Mouse (Mus musculus) forebrain, embryonic 11.5 days (tissue): Measurements from ENCODE around the gene Syde1. TPM values are rescaled to one million over a fixed set of nuclear protein-coding genes. Genes with fewer than 3 reads are reported as not detected.
"Not testable (repeated sequence)": the region's sequence is repeated elsewhere in the genome, so short reads cannot be mapped to it uniquely, and the experiment has no call there.

ENCODE experiments used
- ATAC-seq: fragments of 200-750 bp; cut with Nextera tagmentation; replicated peaks from 2 replicates; pipeline ENCODE4 v1.8.0; 2017; ENCODE audit warnings: moderate TSS enrichment; ENCODE audit not compliant: low FRiP score
- DNase-seq: peaks from one replicate; pipeline ENCODE4 v3.0.0-alpha.2; 2017; ENCODE audit warnings: low spot score
- H3K27ac ChIP-seq: fragments of 300-500 bp; sonication (generic); 2 replicates; pipeline ENCODE4 v1.5.1; 2014; ENCODE audit warnings: low read depth, low read length
- H3K27me3 ChIP-seq: fragments of 300-500 bp; sonication (generic); 2 replicates; pipeline ENCODE4 v1.6.1; 2014; ENCODE audit warnings: mild to moderate bottlenecking, low read length, mixed read lengths; ENCODE audit not compliant: control insufficient read depth, insufficient read depth
- H3K36me3 ChIP-seq: fragments of 300-500 bp; sonication (generic); 2 replicates; pipeline ENCODE4 v1.6.1; 2014; ENCODE audit warnings: mild to moderate bottlenecking, low read length, moderate library complexity, mixed read lengths; ENCODE audit not compliant: control insufficient read depth, insufficient read depth
- H3K4me1 ChIP-seq: fragments of 300-500 bp; sonication (generic); replicated peaks from 2 replicates; pipeline ENCODE4 v1.6.1; 2014; ENCODE audit warnings: low read length, mixed read lengths; ENCODE audit not compliant: control insufficient read depth, insufficient read depth
- H3K4me2 ChIP-seq: fragments of 300-500 bp; sonication (generic); 2 replicates; pipeline ENCODE4 v1.6.1; 2014; ENCODE audit warnings: low read depth, mild to moderate bottlenecking, low read length, moderate library complexity, mixed read lengths; ENCODE audit not compliant: severe bottlenecking
- H3K4me3 ChIP-seq: fragments of 300-500 bp; sonication (generic); 2 replicates; pipeline ENCODE4 v1.5.1; 2014; ENCODE audit warnings: low read depth, low read length
- H3K9ac ChIP-seq: fragments of 300-500 bp; sonication (generic); 2 replicates; pipeline ENCODE4 v1.6.1; 2014; ENCODE audit warnings: low read length
- H3K9me3 ChIP-seq: fragments of 300-500 bp; sonication (generic); 2 replicates; pipeline ENCODE4 v1.6.1; 2016; ENCODE audit warnings: low read length, mixed read lengths; ENCODE audit not compliant: control insufficient read depth
- WGBS: fragments of 180-500 bp; shearing (Covaris S2); extraction: QIAGEN DNeasy Blood & Tissue Kit; methylation state at CpG from one replicate; pipeline ENCODE4 v1.1.7; 2014; 5-methylcytosine and 5-hydroxymethylcytosine counted together
- polyA plus RNA-seq: library from polyadenylated mRNA; unstranded; fragments of >200 nt; fragmentation: Nextera tagmentation; extraction: Ambion mirVana; gene quantifications from 2 replicates; pipeline ENCODE4 v1.2.1, GENCODE M21; 2014

Syde1 gene
- 13.5 and 14.3 TPM in 2 replicates for polyA plus RNA-seq

- peak within 1 kb of the TSS; percentile 18; the same call in 1 of the 2 replicates for H3K27ac ChIP-seq
- no peaks in the 10 kb centered on the region for H3K9me3 ChIP-seq
- H3K4me3 ChIP-seq, result peak within 1 kb of the TSS; percentile 58
- ATAC-seq (peak; percentile 76), DNase-seq (peak; percentile 76)
- H3K9ac ChIP-seq, result peak within 1 kb of the TSS; percentile 75
- 6% methylated on average over 39 of the region's 54 CpGs for WGBS
- H3K36me3 ChIP-seq, result no peaks in the 10 kb centered on the region
- no peaks in the 10 kb centered on the region for H3K27me3 ChIP-seq
- H3K4me2 ChIP-seq, result peak within 1 kb of the TSS; percentile 86
- H3K4me1 ChIP-seq, result peaks cover 7% of the 10 kb centered on the region
Observed at GRCm38 (mm10) chr10:78591406-78592328, at the start of gene Syde1. Gene Syde1, minus strand, starts transcription at chr10:78591964.

GRCm38 (mm10) chr10:78632311-78632710, 40.5 kb upstream of the Syde1 start:
- no peak overlapping the region for H3K4me2 ChIP-seq
- WGBS, result 15% methylated on average over 6 of the region's 6 CpGs
- DNase-seq, result peak; percentile 71
- no peaks in the 10 kb centered on the region for H3K27me3 ChIP-seq
- peak; percentile 64; the same call in 1 of the 2 replicates for ATAC-seq
- no peaks in the 10 kb centered on the region for H3K9me3 ChIP-seq
- H3K36me3 ChIP-seq, result no peaks in the 10 kb centered on the region
- no peaks in the 10 kb centered on the region for H3K4me1 ChIP-seq
- H3K9ac ChIP-seq, result no peak overlapping the region
- H3K4me3 ChIP-seq, result no peak overlapping the region
- no peak overlapping the region for H3K27ac ChIP-seq

- no peak for ATAC-seq
- DNase-seq, result no peak
Observed at GRCm38 (mm10) chr10:78630194-78630593, 38.4 kb upstream of the Syde1 start.

GRCm38 (mm10) chr10:78623143-78623542, 31.4 kb upstream of the Syde1 start:
- not testable (repeated sequence) for H3K9me3 ChIP-seq, H3K4me3 ChIP-seq, H3K9ac ChIP-seq, H3K27ac ChIP-seq, ATAC-seq, H3K36me3 ChIP-seq, H3K4me2 ChIP-seq, DNase-seq, H3K4me1 ChIP-seq, H3K27me3 ChIP-seq
- WGBS, result 80% methylated on average over 3 of the region's 3 CpGs

More at GRCm38 (mm10) chr10:78630194-78630593, 38.4 kb upstream of the Syde1 start:
- Histone ChIP-seq H3K9ac (no peak overlapping the region), H3K27ac (no peak overlapping the region), H3K9me3 (no peaks in the 10 kb centered on the region), H3K36me3 (no peaks in the 10 kb centered on the region), H3K4me3 (no peak overlapping the region), H3K4me1 (no peaks in the 10 kb centered on the region), H3K4me2 (no peak overlapping the region), H3K27me3 (no peaks in the 10 kb centered on the region)
- 83% methylated on average over 4 of the region's 4 CpGs for WGBS

GRCm38 (mm10) chr10:78617974-78618373, 26.2 kb upstream of the Syde1 start, which contains the start of gene Olfr1357:
Gene Olfr1357, minus strand, starts transcription at chr10:78618074.
- 96% methylated on average over 1 of the region's 1 CpGs for WGBS
- Histone ChIP-seq H3K27ac (no peak within 1 kb of the TSS), H3K9ac (no peak within 1 kb of the TSS), H3K4me2 (no peak within 1 kb of the TSS), H3K27me3 (no peaks in the 10 kb centered on the region), H3K4me3 (no peak within 1 kb of the TSS), H3K9me3 (no peaks in the 10 kb centered on the region), H3K4me1 (no peaks in the 10 kb centered on the region), H3K36me3 (no peaks in the 10 kb centered on the region)
- no peak for ATAC-seq
- DNase-seq, result peak; percentile 16

GRCm38 (mm10) chr10:78607602-78608001, 15.8 kb upstream of the Syde1 start:
- peak; percentile 19 for DNase-seq
- Histone ChIP-seq H3K4me2 (no peak overlapping the region), H3K4me1 (no peaks in the 10 kb centered on the region), H3K27me3 (no peaks in the 10 kb centered on the region), H3K9ac (no peak overlapping the region), H3K27ac (no peak overlapping the region), H3K4me3 (no peak overlapping the region), H3K36me3 (no peaks in the 10 kb centered on the region), H3K9me3 (no peaks in the 10 kb centered on the region)
- no peak for ATAC-seq
- 77% methylated on average over 3 of the region's 3 CpGs for WGBS

GRCm38 (mm10) chr10:78605080-78605479, 13.3 kb upstream of the Syde1 start:
- Histone ChIP-seq H3K4me2 (no peak overlapping the region), H3K4me3 (no peak overlapping the region), H3K4me1 (no peaks in the 10 kb centered on the region), H3K9me3 (no peaks in the 10 kb centered on the region), H3K27me3 (no peaks in the 10 kb centered on the region), H3K9ac (no peak overlapping the region), H3K27ac (no peak overlapping the region), H3K36me3 (no peaks in the 10 kb centered on the region)
- DNase-seq (peak; percentile 45), ATAC-seq (no peak)
- WGBS, result 51% methylated on average over 3 of the region's 3 CpGs

GRCm38 (mm10) chr10:78599865-78600264, 8.1 kb upstream of the Syde1 start:
- no peaks in the 10 kb centered on the region for H3K36me3 ChIP-seq
- H3K4me1 ChIP-seq, result no peaks in the 10 kb centered on the region
- no peaks in the 10 kb centered on the region for H3K9me3 ChIP-seq
- no peak for ATAC-seq
- H3K27me3 ChIP-seq, result no peaks in the 10 kb centered on the region
- H3K9ac ChIP-seq, result no peak overlapping the region
- H3K27ac ChIP-seq, result no peak overlapping the region
- no peak overlapping the region for H3K4me3 ChIP-seq
- H3K4me2 ChIP-seq, result no peak overlapping the region
- no peak for DNase-seq
- WGBS, result 86% methylated on average over 5 of the region's 5 CpGs
